Mouse (Mus musculus): ENCODE results near the gene Scml4.
A peak's percentile ranks its signal among the peaks of the same experiment; 100 is the strongest.

- TF ChIP-seq CTCF (IDR thresholded peaks at IDR 0.05; ENCODE audit: control insufficient read depth, insufficient read depth, insufficient read length) (peak; percentile 5), USF1 (IDR thresholded peaks at IDR 0.05; ENCODE audit: low read depth) (no peak), MYOD1 (IDR thresholded peaks at IDR 0.05; ENCODE audit: control insufficient read depth, insufficient read length, low read depth) (no peak), MAX (IDR thresholded peaks at IDR 0.05) (no peak), FOSL1 (IDR thresholded peaks at IDR 0.05; ENCODE audit: insufficient read depth, low read length, poor library complexity, severe bottlenecking) (no peak)
Observed at GRCm38 (mm10) chr10:43004174-43004734, 144.1 kb downstream of the Scml4 start.

Data from C2C12 (cell line).